Comparison of ENCODE assay signal across 13 mouse cellular contexts in the genomic region with DNA sequence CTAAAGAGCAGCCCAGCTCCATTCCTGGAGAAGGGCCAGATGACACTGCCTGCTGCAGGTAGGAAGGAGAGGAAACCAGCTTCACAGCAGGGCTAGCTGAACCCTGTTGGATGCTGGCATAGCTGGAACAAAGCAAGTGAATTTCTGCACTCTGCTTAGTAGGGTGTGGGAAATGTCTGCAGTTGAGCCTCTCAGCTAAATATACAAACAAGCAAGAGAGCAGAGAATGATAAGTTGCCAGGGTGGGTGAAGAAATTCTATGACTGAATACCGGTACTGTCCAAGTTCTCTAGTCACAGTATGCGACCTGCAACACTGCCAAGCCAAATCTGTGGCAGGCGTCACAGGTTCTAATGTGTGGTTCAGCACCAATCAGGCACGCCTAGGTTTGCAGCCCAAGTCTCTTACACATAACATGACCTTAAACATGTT. TPM values are rescaled to one million over a fixed set of nuclear protein-coding genes. Genes with fewer than 3 reads are reported as not detected.
DNase-seq lines count a peak whose midpoint lies in the region; ATAC-seq and TF ChIP-seq lines count a peak whose summit lies in the region.
"Had no signal": no experiment of that assay in that cellular context is flagged by ENCODE, and none has a peak within 500 bp of the region (broad histone marks: within the 10 kb centered on the region; RNA-seq: fewer than 3 reads in every experiment).

No protein-coding gene starts in this region.

- no peak overlapping the region for H3K9ac ChIP-seq in heart, adult 2 months (ENCODE audit: low read depth, low read length)
- H3K9ac ChIP-seq in midbrain, embryonic 12.5 days (replicated peaks) = no peak overlapping the region
- no peak overlapping the region for H3K9ac ChIP-seq in embryonic facial prominence, embryonic 12.5 days
- H3K9ac ChIP-seq in neural tube, embryonic 15.5 days (replicated peaks) = no peak overlapping the region

- no peaks in the 10 kb centered on the region for H3K79me2 ChIP-seq in heart, adult 2 months (replicated peaks; ENCODE audit: control insufficient read depth, insufficient read depth, low read length)

- H3K36me3 ChIP-seq in heart, adult 2 months (ENCODE audit: control insufficient read depth, insufficient read depth, low read length) = peaks cover 4% of the 10 kb centered on the region; the same call in 1 of the 2 replicates
- H3K36me3 ChIP-seq in midbrain, embryonic 12.5 days = 0 out of 2 replicates have a peak, but pooled peaks cover 8% of the 10 kb centered on the region
- H3K36me3 ChIP-seq in midbrain, embryonic 10.5 days = peaks cover 19% of the 10 kb centered on the region
- no peaks in the 10 kb centered on the region for H3K36me3 ChIP-seq in embryonic facial prominence, embryonic 12.5 days
- no peaks in the 10 kb centered on the region for H3K36me3 ChIP-seq in neural tube, embryonic 15.5 days

- no peak for TF ChIP-seq EP300 in heart, adult 2 months (IDR thresholded peaks at IDR 0.05; ENCODE audit: insufficient read depth, low read depth, low read length)

- no peak for TF ChIP-seq POLR2A in heart, adult 2 months (IDR thresholded peaks at IDR 0.05; ENCODE audit: insufficient read depth, low read depth, low read length)

- peaks cover 5% of the 10 kb centered on the region for H3K4me1 ChIP-seq in heart, adult 2 months (ENCODE audit: control insufficient read depth, insufficient read depth, low read length)
- H3K4me1 ChIP-seq in midbrain, embryonic 12.5 days = peaks cover 15% of the 10 kb centered on the region
- H3K4me1 ChIP-seq in midbrain, embryonic 10.5 days = peaks cover 35% of the 10 kb centered on the region
- peaks cover 35% of the 10 kb centered on the region for H3K4me1 ChIP-seq in embryonic facial prominence, embryonic 12.5 days
- H3K4me1 ChIP-seq in neural tube, embryonic 15.5 days = peaks cover 26% of the 10 kb centered on the region

- DNase-seq in heart, adult 11 months = peak; percentile 87
- DNase-seq in heart, adult 2 months = no peak
- DNase-seq in midbrain, embryonic 10.5 days (ENCODE audit: low spot score) = no peak
- no peak for DNase-seq in retina, embryonic 14.5 days (ENCODE audit: low spot score)
- DNase-seq: adrenal gland, adult 2 months; layer of hippocampus, postnatal 36 days; thymus, postnatal 25 days had no signal

- WGBS in heart, adult 2 months = 71% methylated on average over 4 of the region's 4 CpGs
- WGBS in midbrain, embryonic 12.5 days = 70% methylated on average over 4 of the region's 4 CpGs
- 75% methylated on average over 4 of the region's 4 CpGs for WGBS in midbrain, embryonic 10.5 days
- WGBS in embryonic facial prominence, embryonic 12.5 days = 70% methylated on average over 4 of the region's 4 CpGs
- WGBS in neural tube, embryonic 15.5 days = 38% methylated on average over 4 of the region's 4 CpGs

- H3K4me2 ChIP-seq in midbrain, embryonic 12.5 days (replicated peaks) = no peak overlapping the region
- no peak overlapping the region for H3K4me2 ChIP-seq in embryonic facial prominence, embryonic 12.5 days (replicated peaks)
- H3K4me2 ChIP-seq in neural tube, embryonic 15.5 days = no peak overlapping the region

- no peaks in the 10 kb centered on the region for H3K27me3 ChIP-seq in heart, adult 2 months (ENCODE audit: control insufficient read depth, insufficient read depth, low read length)
- H3K27me3 ChIP-seq in midbrain, embryonic 12.5 days = no peaks in the 10 kb centered on the region
- H3K27me3 ChIP-seq in midbrain, embryonic 10.5 days (ENCODE audit: low read depth, poor library complexity, severe bottlenecking) = peaks cover 6% of the 10 kb centered on the region; the same call in 1 of the 2 replicates
- no peaks in the 10 kb centered on the region for H3K27me3 ChIP-seq in embryonic facial prominence, embryonic 12.5 days
- no peaks in the 10 kb centered on the region for H3K27me3 ChIP-seq in neural tube, embryonic 15.5 days (replicated peaks)

- TF ChIP-seq CTCF in heart, adult 2 months (IDR thresholded peaks at IDR 0.05) = no peak

- no peak for ATAC-seq in midbrain, embryonic 12.5 days (ENCODE audit: low FRiP score, low read depth)
- ATAC-seq in embryonic facial prominence, embryonic 12.5 days (ENCODE audit: insufficient number of reproducible peaks, insufficient read depth, low FRiP score, low TSS enrichment) = no peak
- no peak for ATAC-seq in neural tube, embryonic 15.5 days (ENCODE audit: low FRiP score)
- ATAC-seq in megakaryocyte-erythroid progenitor cell, adult 5-6 weeks (replicated peaks; ENCODE audit: low FRiP score, low TSS enrichment, poor library complexity, severe bottlenecking) = no peak
- ATAC-seq: inflammation-experienced regulatory T-cells, adult 6 months had no signal

- no peak overlapping the region for H3K4me3 ChIP-seq in heart, adult 2 months
- no peak overlapping the region for H3K4me3 ChIP-seq in midbrain, embryonic 12.5 days
- H3K4me3 ChIP-seq in midbrain, embryonic 10.5 days = no peak overlapping the region
- no peak overlapping the region for H3K4me3 ChIP-seq in embryonic facial prominence, embryonic 12.5 days
- H3K4me3 ChIP-seq in neural tube, embryonic 15.5 days (replicated peaks) = no peak overlapping the region

- H3K27ac ChIP-seq in heart, adult 2 months = no peak overlapping the region
- 0 out of 2 replicates have a peak overlapping the region, but pooled peaks have one; percentile 39 for H3K27ac ChIP-seq in midbrain, embryonic 12.5 days (replicated peaks)
- no peak overlapping the region for H3K27ac ChIP-seq in midbrain, embryonic 10.5 days (replicated peaks)
- peak overlapping the region; percentile 41; the same call in 1 of the 2 replicates for H3K27ac ChIP-seq in embryonic facial prominence, embryonic 12.5 days
- H3K27ac ChIP-seq in neural tube, embryonic 15.5 days (replicated peaks) = peak overlapping the region; percentile 74
- H3K27ac ChIP-seq: macrophage had no signal

- H3K9me3 ChIP-seq in midbrain, embryonic 12.5 days = no peaks in the 10 kb centered on the region
- peaks cover 2% of the 10 kb centered on the region; the same call in 1 of the 2 replicates for H3K9me3 ChIP-seq in midbrain, embryonic 10.5 days (replicated peaks)
- no peaks in the 10 kb centered on the region for H3K9me3 ChIP-seq in embryonic facial prominence, embryonic 12.5 days
- H3K9me3 ChIP-seq in neural tube, embryonic 15.5 days (replicated peaks) = no peaks in the 10 kb centered on the region

- intact Hi-C loops in heart, adult 2 months (cut with DNase I) = no loop called here

RNA-seq across cellular contexts. Expression of gene Traf3ip2, which starts 52.4 kb away (rescaled TPM):
- 1 to 10 TPM; 5.0 to 6.5 TPM for total RNA-seq in heart, adult 2 months (2021)
- polyA plus RNA-seq in heart, adult 2 months (2012; rRNA removed) = 7.1 and 7.8 TPM in 2 replicates
- polyA plus RNA-seq in midbrain, embryonic 12.5 days (2016; fragmentation: Nextera tagmentation; extraction: Ambion mirVana) = 5.4 and 6.1 TPM in 2 replicates
- polyA plus RNA-seq in midbrain, embryonic 10.5 days (2016; fragmentation: Nextera tagmentation; extraction: Ambion mirVana) = 5.5 and 9.5 TPM in 2 replicates
- 11.4 and 12.4 TPM in 2 replicates for polyA plus RNA-seq in embryonic facial prominence, embryonic 12.5 days (2016; fragmentation: Nextera tagmentation; extraction: Ambion mirVana)
- 3.8 and 9.4 TPM in 2 replicates for polyA plus RNA-seq in neural tube, embryonic 15.5 days (2015; fragmentation: Nextera tagmentation; extraction: Ambion mirVana)
- 1.9 and 4.2 TPM in 2 replicates for total RNA-seq in megakaryocyte-erythroid progenitor cell, adult 5-6 weeks (2014; fragmentation: Nextera tagmentation)
- total RNA-seq in megakaryocyte-erythroid progenitor cell, adult 5-6 weeks (2017) = 0.42 and 0.80 TPM in 2 replicates

Comparison
In these comparisons a context has a peak if more than half of its experiments do, and no peak if none do; other contexts are left out.
1. H3K27ac ChIP-seq: peak in midbrain, embryonic 12.5 days (single experiment), embryonic facial prominence, embryonic 12.5 days (single experiment) and neural tube, embryonic 15.5 days (single experiment); none in heart, adult 2 months (single experiment) and midbrain, embryonic 10.5 days (single experiment).